Mouse (Mus musculus) MEL (cell line): ENCODE results near the gene Cnpy2. TPM values are rescaled to one million over a fixed set of nuclear protein-coding genes. Genes with fewer than 3 reads are reported as not detected.
A peak's percentile ranks its signal among the peaks of the same experiment; 100 is the strongest.

Experiments
- DNase-seq: peaks from one replicate; pipeline ENCODE4 v3.0.0; 2011; ENCODE audit warnings: low read depth, low spot score
- H3K27ac ChIP-seq: 2 replicates; pipeline ENCODE4 v1.5.1; 2012; ENCODE audit warnings: low read depth, mild to moderate bottlenecking, control low read depth, low read length, moderate library complexity; ENCODE audit not compliant: control insufficient read depth
- H3K27me3 ChIP-seq, 2 experiments: fragments of 150-350 bp in 1 of 2; sonication (generic) in 1 of 2; 2 replicates each; pipeline ENCODE4 v1.6.1; 2012; ENCODE audit warnings: low read length in 2 of 2, mild to moderate bottlenecking in 2 of 2, improper control_type of control experiment in 1 of 2, moderate library complexity in 1 of 2; ENCODE audit not compliant: insufficient read depth in 2 of 2, control insufficient read depth in 1 of 2
- H3K36me3 ChIP-seq, 2 experiments: 2 replicates each; pipeline ENCODE4 v1.6.1; 2012 to 2014; ENCODE audit warnings: low read length in 2 of 2, improper control_type of control experiment in 1 of 2, inconsistent platforms in 1 of 2, mild to moderate bottlenecking in 1 of 2; ENCODE audit not compliant: insufficient read depth in 2 of 2, control insufficient read depth in 1 of 2
- H3K4me1 ChIP-seq, 2 experiments: fragments of 150-350 bp in 1 of 2; sonication (generic) in 1 of 2; 2 replicates each; pipeline ENCODE4 v1.6.1; 2012; ENCODE audit warnings: low read length in 2 of 2, improper control_type of control experiment in 1 of 2, mild to moderate bottlenecking in 1 of 2; ENCODE audit not compliant: insufficient read depth in 2 of 2, control insufficient read depth in 1 of 2
- H3K4me3 ChIP-seq, 2 experiments: fragments of 150-350 bp in 1 of 2; sonication (generic) in 1 of 2; 2 replicates each; pipeline ENCODE4 v1.5.1; 2012; ENCODE audit warnings: low read depth in 2 of 2, low read length in 2 of 2, mild to moderate bottlenecking in 2 of 2, moderate library complexity in 2 of 2, control low read depth in 1 of 2, improper control_type of control experiment in 1 of 2; ENCODE audit not compliant: control insufficient read depth in 1 of 2, insufficient read depth in 1 of 2
- H3K79me2 ChIP-seq: 2 replicates; pipeline ENCODE4 v1.6.1; 2012; ENCODE audit warnings: mild to moderate bottlenecking, low read length, moderate library complexity; ENCODE audit not compliant: control insufficient read depth, poor library complexity, insufficient read depth
- H3K9ac ChIP-seq: 2 replicates; pipeline ENCODE4 v1.6.1; 2012; ENCODE audit warnings: low read depth, mild to moderate bottlenecking, control low read depth, low read length, moderate library complexity; ENCODE audit not compliant: control insufficient read depth, poor library complexity, severe bottlenecking
- H3K9me3 ChIP-seq: fragments of 150-350 bp; sonication (generic); replicated peaks from 2 replicates; pipeline ENCODE4 v1.6.1; 2012; ENCODE audit warnings: mild to moderate bottlenecking, low read length, improper control_type of control experiment, moderate library complexity; ENCODE audit not compliant: insufficient read depth
- BHLHE40 ChIP-seq: IDR thresholded peaks from 2 replicates; pipeline ENCODE4 v1.6.1; 2012; ENCODE audit warnings: low read depth, mild to moderate bottlenecking, inconsistent platforms, low read length, improper control_type of control experiment, borderline replicate concordance
- E2F4 ChIP-seq: IDR thresholded peaks from 2 replicates; pipeline ENCODE4 v1.6.1; 2011; ENCODE audit warnings: low read depth, low read length, improper control_type of control experiment, borderline replicate concordance
- EP300 ChIP-seq, 2 experiments: IDR thresholded peaks; 2 replicates each; pipeline ENCODE4 v1.6.1; 2011; ENCODE audit warnings: improper control_type of control experiment in 2 of 2, low read length in 2 of 2, low read depth in 1 of 2, mild to moderate bottlenecking in 1 of 2
- ETS1 ChIP-seq: IDR thresholded peaks from 2 replicates; pipeline ENCODE4 v1.6.1; 2012; ENCODE audit warnings: low read depth, mild to moderate bottlenecking, inconsistent platforms, low read length, improper control_type of control experiment, moderate library complexity
- GATA1 ChIP-seq: IDR thresholded peaks from 2 replicates; pipeline ENCODE4 v1.6.1; 2011; ENCODE audit warnings: low read depth, low read length, improper control_type of control experiment
- HCFC1 ChIP-seq: IDR thresholded peaks from 2 replicates; pipeline ENCODE4 v1.6.1; 2012; ENCODE audit warnings: low read depth, mild to moderate bottlenecking, inconsistent platforms, low read length, improper control_type of control experiment, moderate library complexity
- KAT2A ChIP-seq: conservative IDR thresholded peaks from 2 replicates; pipeline ENCODE4 v1.6.1; 2012; ENCODE audit warnings: low read depth, low read length, improper control_type of control experiment, inconsistent platforms
- MAFK ChIP-seq: IDR thresholded peaks from 2 replicates; pipeline ENCODE4 v1.6.1; 2011; ENCODE audit warnings: low read depth, mild to moderate bottlenecking, low read length, improper control_type of control experiment, borderline replicate concordance
- MAX ChIP-seq: IDR thresholded peaks from 2 replicates; pipeline ENCODE4 v1.6.1; 2011; ENCODE audit warnings: low read length, improper control_type of control experiment
- MAZ ChIP-seq: IDR thresholded peaks from 2 replicates; pipeline ENCODE4 v1.6.1; 2012; ENCODE audit warnings: low read depth, mild to moderate bottlenecking, inconsistent platforms, low read length, improper control_type of control experiment
- MEF2A ChIP-seq: IDR thresholded peaks from 2 replicates; pipeline ENCODE4 v1.6.1; 2014; ENCODE audit warnings: low read depth, mild to moderate bottlenecking, inconsistent platforms, low read length, improper control_type of control experiment; ENCODE audit not compliant: poor library complexity, insufficient replicate concordance, severe bottlenecking; ENCODE audit errors: extremely low read depth
- MXI1 ChIP-seq: IDR thresholded peaks from 2 replicates; pipeline ENCODE4 v1.6.1; 2011; ENCODE audit warnings: mild to moderate bottlenecking, low read depth, low read length, improper control_type of control experiment
- MYB ChIP-seq: IDR thresholded peaks from 2 replicates; pipeline ENCODE4 v1.6.1; 2011; ENCODE audit warnings: mild to moderate bottlenecking, low read depth, low read length, improper control_type of control experiment
- NRF1 ChIP-seq: IDR thresholded peaks from 2 replicates; pipeline ENCODE4 v1.6.1; 2014; ENCODE audit warnings: low read depth, mild to moderate bottlenecking, inconsistent platforms, low read length, improper control_type of control experiment, moderate library complexity; ENCODE audit not compliant: poor library complexity, insufficient read depth, severe bottlenecking
- POLR2A ChIP-seq, 2 experiments: IDR thresholded peaks; 2 replicates each; pipeline ENCODE4 v1.6.1; 2011 to 2012; ENCODE audit warnings: low read length in 2 of 2, mild to moderate bottlenecking in 2 of 2, control low read depth in 1 of 2, improper control_type of control experiment in 1 of 2, low read depth in 1 of 2, moderate library complexity in 1 of 2; ENCODE audit not compliant: control insufficient read depth in 1 of 2, insufficient read depth in 1 of 2, poor library complexity in 1 of 2
- POLR2AphosphoS5 ChIP-seq: IDR thresholded peaks from 2 replicates; pipeline ENCODE4 v1.6.1; 2012; ENCODE audit warnings: low read depth, borderline replicate concordance, mild to moderate bottlenecking, inconsistent platforms, low read length, moderate library complexity, mixed read lengths
- RAD21 ChIP-seq: IDR thresholded peaks from 2 replicates; pipeline ENCODE4 v1.6.1; 2011; ENCODE audit warnings: mild to moderate bottlenecking, low read depth, low read length, improper control_type of control experiment
- RCOR1 ChIP-seq: IDR thresholded peaks from 2 replicates; pipeline ENCODE4 v1.6.1; 2012; ENCODE audit warnings: low read depth, mild to moderate bottlenecking, inconsistent platforms, low read length, improper control_type of control experiment
- SIN3A ChIP-seq: IDR thresholded peaks from 2 replicates; pipeline ENCODE4 v1.6.1; 2012; ENCODE audit warnings: low read length, improper control_type of control experiment, inconsistent platforms
- TAL1 ChIP-seq: IDR thresholded peaks from 2 replicates; pipeline ENCODE4 v1.6.1; 2012; ENCODE audit warnings: mild to moderate bottlenecking, inconsistent platforms, low read length, moderate library complexity, mixed read lengths
- TBP ChIP-seq: IDR thresholded peaks from 2 replicates; pipeline ENCODE4 v1.8.0; 2011; ENCODE audit warnings: low read depth, low read length, improper control_type of control experiment
- TCF12 ChIP-seq: IDR thresholded peaks from 2 replicates; pipeline ENCODE4 v1.6.1; 2014; ENCODE audit warnings: low read depth, mild to moderate bottlenecking, inconsistent platforms, low read length, improper control_type of control experiment, moderate library complexity
- USF1 ChIP-seq: IDR thresholded peaks from 2 replicates; pipeline ENCODE4 v1.6.1; 2014; ENCODE audit warnings: low read depth, mild to moderate bottlenecking, inconsistent platforms, low read length, improper control_type of control experiment, moderate library complexity
- USF2 ChIP-seq, 2 experiments: IDR thresholded peaks; 2 replicates each; pipeline ENCODE4 v1.6.1; 2011 to 2012; ENCODE audit warnings: improper control_type of control experiment in 2 of 2, low read length in 2 of 2, borderline replicate concordance in 1 of 2, inconsistent platforms in 1 of 2, low read depth in 1 of 2, mild to moderate bottlenecking in 1 of 2; ENCODE audit not compliant: insufficient read depth in 1 of 2
- ZC3H11A ChIP-seq: IDR thresholded peaks from 2 replicates; pipeline ENCODE4 v1.6.1; 2012; ENCODE audit warnings: low read depth, mild to moderate bottlenecking, inconsistent platforms, low read length, improper control_type of control experiment
- polyA plus RNA-seq, 2 experiments: library from polyadenylated mRNA; stranded (reverse) in 1 of 2; unstranded in 1 of 2; fragments of >175 nt in 1 of 2; fragments of >200 nt in 1 of 2; gene quantifications; 2 replicates each; pipeline versions ENCODE4 v1.2.1 to v1.2.4; 2012; ENCODE audit warnings: low replicate concordance in 2 of 2, low read depth in 1 of 2; ENCODE audit not compliant: insufficient read length in 2 of 2, insufficient read depth in 1 of 2, missing spikeins in 1 of 2
- total RNA-seq: library from RNA; depleted of rRNA; stranded (reverse); fragments of 300-350 nt; gene quantifications from 2 replicates; pipeline ENCODE4 v1.2.3, GENCODE M21; 2012

The Cnpy2 gene
- total and polyA plus RNA-seq, 3 experiments: 98.1 to 107 TPM; not detected in 1

GRCm38 (mm10) chr10:128335582-128335981, 13.3 kb downstream of the Cnpy2 start (continued):
- TF ChIP-seq MAZ (no peak), SIN3A (peak; percentile 82; the same call in 1 of the 2 replicates), MYB (no peak), HCFC1 (peak; percentile 70), NRF1 (no peak), BHLHE40 (no peak), USF1 (no peak), TCF12 (no peak), MEF2A (no peak)

GRCm38 (mm10) chr10:128336195-128336594, 13.9 kb downstream of the Cnpy2 start:
- peaks cover 16 to 45% of the 10 kb centered on the region in 2 experiments for H3K4me1 ChIP-seq
- DNase-seq: no peak
- 0 out of 2 replicates have a peak, but pooled peaks have one; percentile 14 for TF ChIP-seq KAT2A
- TF ChIP-seq MAZ: no peak
- peaks cover 34% of the 10 kb centered on the region for H3K79me2 ChIP-seq
- peak overlapping the region; percentile 98 for H3K27ac ChIP-seq
- peak overlapping the region; percentile 54 for H3K9ac ChIP-seq
- peak overlapping the region in 1 of 2 experiments; percentile 58; a peak in 1 of 4 replicates for H3K4me3 ChIP-seq
- H3K27me3 ChIP-seq: no peaks in the 10 kb centered on the region
- H3K36me3 ChIP-seq: peaks cover 4 to 55% of the 10 kb centered on the region in 2 experiments; a peak in 3 of 4 replicates
- no peaks in the 10 kb centered on the region for H3K9me3 ChIP-seq

GRCm38 (mm10) chr10:128336597-128336996, 14.3 kb downstream of the Cnpy2 start:
- peak; percentile 64 for DNase-seq
- Histone ChIP-seq H3K79me2 (peaks cover 38% of the 10 kb centered on the region), H3K4me3 (peak overlapping the region; percentile 58 to 73), H3K27me3 (no peaks in the 10 kb centered on the region), H3K36me3 (peaks cover 4 to 57% of the 10 kb centered on the region in 2 experiments; a peak in 3 of 4 replicates), H3K4me1 (peaks cover 18 to 46% of the 10 kb centered on the region in 2 experiments), H3K27ac (peak overlapping the region; percentile 98), H3K9me3 (no peaks in the 10 kb centered on the region), H3K9ac (peak overlapping the region; percentile 82)
- TF ChIP-seq MAX (no peak; the same call in 1 of the 2 replicates), EP300 (IDR thresholded peaks at IDR 0.05; ENCODE audit: low read depth in 1 of 2, low read length in 2 of 2) (peak; percentile 77 to 83), POLR2A (IDR thresholded peaks at IDR 0.05; ENCODE audit: control insufficient read depth in 1 of 2, insufficient read depth in 1 of 2, low read depth in 1 of 2, low read length in 2 of 2, poor library complexity in 1 of 2) (no peak), USF2 (IDR thresholded peaks at IDR 0.05; ENCODE audit: borderline replicate concordance in 1 of 2, insufficient read depth in 1 of 2, low read depth in 1 of 2, low read length in 2 of 2) (no peak), TAL1 (peak; percentile 69), RAD21 (no peak), BHLHE40 (peak; percentile 22; the same call in 1 of the 2 replicates), POLR2AphosphoS5 (no peak), USF1 (peak; percentile 58; the same call in 1 of the 2 replicates), RCOR1 (peak; percentile 76), MXI1 (0 out of 2 replicates have a peak, but pooled peaks have one; percentile 22), E2F4 (no peak), ETS1 (peak; percentile 72), ZC3H11A (no peak), TBP (no peak), MAZ (no peak), KAT2A (0 out of 2 replicates have a peak, but pooled peaks have one; percentile 5), TCF12 (peak; percentile 77), MAFK (no peak), SIN3A (peak; percentile 56), GATA1 (peak; percentile 88)
